Comparison of ENCODE assay signal across 8 mouse cellular contexts in the genomic region with DNA sequence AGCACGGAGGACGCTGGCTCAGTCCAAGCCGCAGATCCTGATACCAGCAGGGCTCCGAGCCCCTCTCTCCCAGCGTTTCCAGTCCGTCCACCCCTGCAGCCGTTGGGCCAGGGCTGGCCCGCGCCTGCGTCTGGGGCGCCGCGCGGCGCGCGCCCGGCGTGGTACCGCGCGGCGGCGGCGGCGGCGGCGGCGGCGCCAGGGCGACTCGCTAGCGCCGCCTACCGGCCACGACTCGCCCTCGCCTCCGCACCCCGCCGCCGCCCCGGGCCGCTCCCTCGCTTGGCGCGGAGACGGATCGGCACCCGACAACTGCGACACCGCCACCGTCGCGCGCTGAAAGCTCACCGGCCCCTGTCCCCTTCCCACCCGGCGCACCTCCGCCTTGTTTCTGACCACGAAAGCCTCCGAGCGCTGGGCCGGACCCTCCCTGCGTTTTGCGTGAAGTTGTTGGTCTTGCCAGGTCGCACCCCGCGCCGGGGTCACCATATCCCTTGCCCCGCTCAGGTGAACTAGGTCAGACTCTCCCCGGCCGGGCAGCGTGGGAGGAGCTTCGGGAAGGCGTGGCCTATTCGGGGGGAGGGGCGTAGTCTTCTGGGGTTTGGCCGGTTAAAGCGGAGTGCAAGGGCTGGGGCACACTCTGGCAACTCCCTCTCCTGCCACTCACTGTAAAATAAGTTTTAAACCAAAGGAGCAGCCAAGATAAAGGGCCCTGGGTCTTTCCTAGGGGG. TPM values are rescaled to one million over a fixed set of nuclear protein-coding genes. Genes with fewer than 3 reads are reported as not detected.
DNase-seq lines count a peak whose midpoint lies in the region; ATAC-seq and TF ChIP-seq lines count a peak whose summit lies in the region.

TSS of gene Mif4gd (minus strand) at position 560 of the 728 bp plus-strand sequence.

- peak within 1 kb of the TSS; percentile 89 for H3K9ac ChIP-seq in heart, embryonic 13.5 days
- peak within 1 kb of the TSS; percentile 77 for H3K9ac ChIP-seq in kidney, postnatal 0 days (ENCODE audit: low read depth, low read length)
- H3K9ac ChIP-seq in liver, adult 2 months (ENCODE audit: low read depth, low read length) = peak within 1 kb of the TSS; percentile 88

- H3K9me3 ChIP-seq in heart, embryonic 13.5 days = no peaks in the 10 kb centered on the region
- H3K9me3 ChIP-seq in kidney, postnatal 0 days (replicated peaks; ENCODE audit: low read length) = no peaks in the 10 kb centered on the region

- H3K79me2 ChIP-seq in liver, adult 2 months (ENCODE audit: control insufficient read depth, insufficient read depth, low read length) = peaks cover 4% of the 10 kb centered on the region; the same call in 1 of the 2 replicates

- TF ChIP-seq CTCF in kidney, postnatal 0 days (IDR thresholded peaks at IDR 0.05; ENCODE audit: low read depth) = peak; percentile 62
- TF ChIP-seq CTCF in liver, adult 2 months (IDR thresholded peaks at IDR 0.05; ENCODE audit: low read depth, low read length) = peak; percentile 59

- peaks cover 50% of the 10 kb centered on the region for H3K36me3 ChIP-seq in heart, embryonic 13.5 days
- peaks cover 26% of the 10 kb centered on the region for H3K36me3 ChIP-seq in kidney, postnatal 0 days (ENCODE audit: insufficient read depth, low read length)
- peaks cover 7% of the 10 kb centered on the region; the same call in 1 of the 2 replicates for H3K36me3 ChIP-seq in liver, adult 2 months (ENCODE audit: control insufficient read depth, insufficient read depth, low read length)

- no peaks in the 10 kb centered on the region for H3K27me3 ChIP-seq in heart, embryonic 13.5 days (replicated peaks)
- H3K27me3 ChIP-seq in kidney, postnatal 0 days (ENCODE audit: insufficient read depth, low read length) = no peaks in the 10 kb centered on the region
- no peaks in the 10 kb centered on the region for H3K27me3 ChIP-seq in liver, adult 2 months (ENCODE audit: control insufficient read depth, insufficient read depth, low read length)

- peak; percentile 65 for TF ChIP-seq POLR2A in liver, adult 2 months (IDR thresholded peaks at IDR 0.05; ENCODE audit: extremely low read depth, insufficient read depth, low read length)

- H3K4me3 ChIP-seq in heart, embryonic 13.5 days = peak within 1 kb of the TSS; percentile 82
- peak within 1 kb of the TSS; percentile 71 for H3K4me3 ChIP-seq in kidney, postnatal 0 days (replicated peaks; ENCODE audit: low read depth, low read length)
- H3K4me3 ChIP-seq in liver, adult 2 months (ENCODE audit: insufficient read depth, low read depth, low read length) = peak within 1 kb of the TSS; percentile 83

- 1% methylated on average over 80 of the region's 80 CpGs for WGBS in heart, embryonic 13.5 days
- WGBS in kidney, postnatal 0 days = under 1% methylated on average over 66 of the region's 80 CpGs
- WGBS in liver, adult 2 months = 2% methylated on average over 79 of the region's 80 CpGs

- H3K4me1 ChIP-seq in heart, embryonic 13.5 days = peaks cover 47% of the 10 kb centered on the region
- H3K4me1 ChIP-seq in kidney, postnatal 0 days (replicated peaks; ENCODE audit: insufficient read depth, low read length) = peaks cover 18% of the 10 kb centered on the region; the same call in 1 of the 2 replicates
- peaks cover 15% of the 10 kb centered on the region for H3K4me1 ChIP-seq in liver, adult 2 months (ENCODE audit: control insufficient read depth, insufficient read depth, low read length)

- H3K4me2 ChIP-seq in heart, embryonic 13.5 days = peak within 1 kb of the TSS; percentile 85
- peak within 1 kb of the TSS; percentile 83 for H3K4me2 ChIP-seq in kidney, postnatal 0 days (ENCODE audit: low read length)

- peak; percentile 88 for ATAC-seq in CD4-positive, CD25-positive, alpha-beta regulatory T cell, adult 4 months
- peak; percentile 82 for ATAC-seq in heart, embryonic 13.5 days (ENCODE audit: extremely low read depth, insufficient number of reproducible peaks, low FRiP score, low TSS enrichment)
- ATAC-seq in kidney, postnatal 0 days (replicated peaks; ENCODE audit: low FRiP score, low read depth) = peak; percentile 75
- peak; percentile 84 for ATAC-seq in monocyte, adult 5-6 weeks (replicated peaks; ENCODE audit: insufficient number of reproducible peaks, low FRiP score, low TSS enrichment, poor library complexity, severe bottlenecking)

- DNase-seq in c-Kit-negative CD71-positive TER-119-positive erythroid progenitor cells, embryonic 14.5 days (ENCODE audit: low read depth, low spot score) = peak; percentile 90
- DNase-seq in fibroblast of lung, adult 2 months (ENCODE audit: low read depth) = peak; percentile 45
- peak; percentile 91 for DNase-seq in kidney, postnatal 0 days (ENCODE audit: low spot score)
- peak; percentile 82 for DNase-seq in liver, adult 2 months (ENCODE audit: extremely low read depth, low read depth, low spot score)
- peak; percentile 95 to 96 for DNase-seq in spleen, postnatal 36 days (ENCODE audit: low spot score in 2 of 2)

- peak within 1 kb of the TSS; percentile 96 for H3K27ac ChIP-seq in heart, embryonic 13.5 days (replicated peaks)
- H3K27ac ChIP-seq in kidney, postnatal 0 days = peak within 1 kb of the TSS; percentile 98
- H3K27ac ChIP-seq in liver, adult 2 months (replicated peaks; ENCODE audit: insufficient read depth, low read depth, low read length) = peak within 1 kb of the TSS; percentile 90

RNA-seq across cellular contexts. Expression of gene Mif4gd, which starts in this region (rescaled TPM):
- 100 to 1,000 TPM; 208 to 251 TPM for polyA plus RNA-seq in CD4-positive, CD25-positive, alpha-beta regulatory T cell, adult 4 months (2017; shearing (Covaris generic))
- polyA plus RNA-seq in heart, embryonic 13.5 days (2015; fragmentation: Nextera tagmentation; extraction: Ambion mirVana) = 23.1 and 24.6 TPM in 2 replicates
- polyA plus RNA-seq in kidney, postnatal 0 days (2015; fragmentation: Nextera tagmentation; extraction: Ambion mirVana) = 57.3 and 61.6 TPM in 2 replicates
- 35.5 and 40.3 TPM in 2 replicates for total RNA-seq in liver, adult 2 months (2014; rRNA removed)
- 108 and 132 TPM in 2 replicates for polyA plus RNA-seq in liver, adult 2 months (2012; rRNA removed)
- 37.5 to 42.1 TPM (median 41.2 TPM) in 3 replicates for total RNA-seq in monocyte, adult 5-6 weeks (2017)

Comparison
In these comparisons a context has a peak if more than half of its experiments do, and no peak if none do; other contexts are left out.
1. Peak in every context shown above with its lines: DNase-seq, ATAC-seq, H3K4me3 ChIP-seq and H3K27ac ChIP-seq.
2. DNase-seq: peak in every context shown above with its lines; median percentile 96 in spleen, postnatal 36 days; 91 in kidney, postnatal 0 days; 90 in c-Kit-negative CD71-positive TER-119-positive erythroid progenitor cells, embryonic 14.5 days; 82 in liver, adult 2 months; 45 in fibroblast of lung, adult 2 months.